Mouse (Mus musculus) liver (tissue): ENCODE measurements around the gene Sgcd.
"Not testable (repeated sequence)": the region's sequence is repeated elsewhere in the genome, so short reads cannot be mapped to it uniquely, and the experiment has no call there.

ENCODE experiments used
- DNase-seq: peaks from one replicate; pipeline ENCODE4 v3.0.0-alpha.2; 2020; ENCODE audit warnings: mixed read lengths

The Sgcd gene

DNA sequence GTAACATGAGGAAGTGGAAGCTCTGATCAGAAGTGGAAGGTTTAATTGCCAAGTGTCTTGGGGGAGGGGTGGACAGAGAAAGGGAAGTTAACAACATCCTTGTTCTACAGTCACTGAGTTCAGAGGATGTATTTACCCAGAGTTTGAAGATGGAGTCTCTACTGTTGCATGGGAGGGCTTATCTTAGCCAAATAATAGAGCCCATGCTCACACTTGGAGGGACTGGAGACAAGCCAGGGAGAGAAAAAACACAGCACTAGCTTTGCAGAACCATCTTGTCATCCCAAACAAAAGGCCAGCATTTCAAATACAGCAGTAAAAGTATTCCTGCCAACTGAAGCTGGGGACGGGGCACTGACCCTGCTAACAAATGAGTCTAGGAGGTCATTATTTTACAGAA lies 212.8 kb downstream of the Sgcd start:
- no peak for DNase-seq

DNA sequence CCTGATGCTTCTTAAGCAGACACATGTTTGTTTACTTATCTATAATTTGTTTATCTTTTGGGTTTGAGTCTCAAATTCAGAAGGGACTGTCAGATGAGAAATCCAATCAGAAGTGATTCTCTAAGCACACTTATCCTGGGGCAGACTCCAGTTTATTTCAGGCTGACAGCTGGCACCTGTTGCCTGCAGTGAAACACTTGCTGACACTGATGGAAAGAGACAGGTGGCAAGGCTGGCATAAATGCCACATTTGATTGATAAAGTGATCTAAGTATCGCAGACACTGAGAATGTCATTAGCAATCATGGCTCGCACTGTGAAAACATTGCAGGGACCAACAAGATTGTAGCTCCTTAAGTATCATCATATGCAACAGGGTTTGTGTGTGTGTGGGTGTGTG lies 222.9 kb downstream of the Sgcd start:
- no peak for DNase-seq

DNA sequence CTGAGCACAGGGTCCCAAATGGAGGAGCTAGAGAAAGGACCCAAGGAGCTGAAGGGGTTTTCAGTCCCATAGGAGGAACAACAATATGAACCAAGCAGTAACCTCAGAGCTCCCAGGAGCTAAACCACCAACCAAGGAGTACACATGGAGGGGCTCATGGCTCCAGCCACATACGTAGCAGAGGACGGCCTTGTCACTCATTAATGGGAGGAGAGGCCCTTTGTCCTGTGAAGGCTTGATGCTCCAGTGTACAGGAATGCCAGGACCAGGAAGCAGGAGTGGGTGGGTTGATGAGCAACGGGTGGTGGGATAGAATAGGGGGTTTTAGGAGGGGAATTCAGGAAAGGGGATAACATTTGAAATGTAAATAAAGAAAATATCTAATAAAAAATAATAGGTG lies 225.2 kb downstream of the Sgcd start:
- not testable (repeated sequence) for DNase-seq

DNA sequence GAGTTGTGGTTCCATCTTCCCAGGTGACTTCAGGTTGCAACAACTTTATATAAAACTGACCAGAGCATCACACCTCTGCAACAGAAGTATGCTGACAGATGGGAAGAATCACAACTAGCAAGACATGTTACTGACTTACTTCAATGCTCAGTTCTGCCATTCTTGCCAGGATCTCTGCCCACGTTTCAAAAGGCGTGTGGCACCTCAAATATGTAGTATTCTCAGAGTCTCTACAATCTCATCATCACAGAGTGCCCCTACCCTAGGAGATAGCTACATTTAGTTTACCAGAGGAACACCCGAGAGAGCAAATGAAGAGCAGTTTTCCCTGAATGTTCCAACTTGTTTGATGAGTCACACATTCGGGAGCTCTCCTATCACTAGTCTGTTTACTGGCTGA lies 229.8 kb downstream of the Sgcd start:
- no peak for DNase-seq

DNA sequence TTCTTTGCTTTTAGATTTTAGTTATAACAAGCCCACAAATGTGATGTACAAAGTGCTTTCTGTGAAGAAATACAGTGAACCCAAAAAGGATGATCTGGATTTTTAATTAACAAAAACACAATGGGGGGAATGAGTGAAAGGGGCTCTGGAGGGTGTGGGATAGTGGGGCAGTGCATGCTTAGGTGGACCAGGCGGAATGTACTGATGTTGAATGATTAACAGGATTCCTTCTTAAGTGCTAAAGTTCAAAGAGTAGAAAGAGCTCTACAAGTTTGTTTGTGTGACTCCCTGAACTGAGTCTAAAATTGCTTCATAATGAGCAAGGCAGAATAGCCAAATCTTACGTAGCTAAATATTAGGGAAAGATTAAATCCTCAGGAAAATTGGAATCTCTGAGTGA lies 246.0 kb downstream of the Sgcd start:
- no peak for DNase-seq

DNA sequence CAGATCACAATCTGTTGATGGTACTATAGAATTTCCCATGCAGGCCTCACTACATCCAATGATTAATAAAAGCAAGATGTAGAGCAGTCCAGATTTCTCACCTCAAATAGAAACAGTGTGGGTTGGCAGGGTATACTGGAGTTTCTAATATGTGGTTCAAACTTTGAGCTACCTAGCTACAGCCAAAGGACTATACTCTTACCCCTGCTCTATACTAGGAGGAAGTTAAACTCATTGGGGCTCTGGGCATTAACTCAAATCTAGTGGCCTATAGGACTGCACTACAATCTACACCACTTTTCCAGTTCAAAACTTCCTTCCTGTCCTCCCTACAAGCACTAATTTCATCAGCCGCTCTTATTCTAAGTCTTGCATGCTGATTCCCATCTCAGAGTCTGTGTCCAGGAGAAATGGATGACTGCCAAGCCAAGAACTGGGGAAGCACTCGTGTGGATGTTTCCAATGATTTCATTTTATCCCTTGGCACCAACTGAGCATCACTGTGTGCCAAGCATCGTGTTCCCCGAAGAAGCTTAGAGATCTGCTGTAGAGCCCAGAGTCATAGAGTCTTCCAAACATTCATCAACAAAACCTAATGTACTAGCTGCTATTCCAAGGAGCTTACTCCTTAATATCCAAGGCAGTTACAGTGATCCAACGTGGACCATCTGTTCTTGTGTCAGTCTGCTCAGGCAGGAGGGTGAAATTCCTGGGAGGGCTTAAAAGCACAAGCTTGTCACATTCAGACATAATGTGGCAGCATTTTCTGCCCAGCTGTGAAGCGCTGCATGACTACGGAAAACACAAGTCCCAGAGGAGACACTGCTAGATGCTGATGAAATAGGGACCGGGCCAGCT lies 283.6 kb downstream of the Sgcd start:
- no peak for DNase-seq

DNA sequence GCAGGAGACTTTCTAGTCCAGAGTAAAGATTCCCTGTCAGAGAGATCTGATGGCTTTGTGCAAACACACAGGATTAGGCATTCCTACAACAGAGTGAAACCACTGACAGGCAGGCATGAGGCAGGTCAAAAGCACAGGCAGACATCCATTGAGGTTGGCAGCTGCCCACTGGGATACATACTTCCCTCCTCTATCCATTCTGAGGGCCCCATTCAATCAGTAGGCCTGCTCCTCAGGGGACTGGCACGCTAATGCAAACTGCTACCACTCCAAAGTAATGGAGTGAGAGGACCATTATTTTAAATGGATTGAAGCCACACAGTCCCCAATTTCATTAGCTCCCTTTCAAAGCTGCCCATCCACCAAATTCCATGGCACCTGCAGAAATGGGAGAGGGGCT lies 293.2 kb downstream of the Sgcd start:
- DNase-seq, result no peak

DNA sequence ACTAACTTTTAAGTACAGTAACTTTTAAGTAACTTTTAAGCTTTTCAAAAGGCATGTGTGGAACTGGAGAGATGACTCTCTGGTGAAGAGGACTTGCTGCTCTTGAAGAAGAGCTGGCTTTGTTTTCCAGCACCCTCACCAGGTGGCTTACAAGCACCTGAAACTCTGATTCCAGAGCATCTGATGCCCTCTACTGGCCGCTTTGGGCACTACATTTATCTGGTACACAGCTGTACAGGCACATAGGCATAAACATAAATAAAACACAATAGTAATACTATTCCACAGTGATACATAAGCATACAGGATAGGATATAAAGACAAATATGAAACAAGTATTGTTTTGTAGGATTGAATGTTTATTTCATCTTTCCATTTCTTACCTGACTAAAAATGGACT lies 330.6 kb downstream of the Sgcd start:
- peak; percentile 59 for DNase-seq

DNA sequence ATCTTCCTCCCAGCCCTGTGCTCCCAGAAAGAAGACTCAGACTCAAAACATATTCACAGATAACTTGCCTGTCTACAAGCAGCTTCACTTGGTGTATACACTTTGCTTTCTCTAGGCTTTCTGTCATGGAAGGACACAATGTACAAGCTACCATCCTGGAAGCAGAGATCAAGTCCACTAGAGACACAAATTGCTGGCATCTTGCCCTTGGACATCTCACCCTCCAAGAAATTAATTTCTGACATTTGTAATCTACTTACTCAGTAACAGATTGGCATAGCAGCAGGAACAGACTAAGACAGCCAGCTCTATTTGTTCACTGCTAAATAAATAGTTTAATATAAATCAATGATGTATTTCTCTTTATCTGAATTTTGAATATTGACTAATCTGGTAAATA lies 342.9 kb downstream of the Sgcd start:
- no peak for DNase-seq

DNA sequence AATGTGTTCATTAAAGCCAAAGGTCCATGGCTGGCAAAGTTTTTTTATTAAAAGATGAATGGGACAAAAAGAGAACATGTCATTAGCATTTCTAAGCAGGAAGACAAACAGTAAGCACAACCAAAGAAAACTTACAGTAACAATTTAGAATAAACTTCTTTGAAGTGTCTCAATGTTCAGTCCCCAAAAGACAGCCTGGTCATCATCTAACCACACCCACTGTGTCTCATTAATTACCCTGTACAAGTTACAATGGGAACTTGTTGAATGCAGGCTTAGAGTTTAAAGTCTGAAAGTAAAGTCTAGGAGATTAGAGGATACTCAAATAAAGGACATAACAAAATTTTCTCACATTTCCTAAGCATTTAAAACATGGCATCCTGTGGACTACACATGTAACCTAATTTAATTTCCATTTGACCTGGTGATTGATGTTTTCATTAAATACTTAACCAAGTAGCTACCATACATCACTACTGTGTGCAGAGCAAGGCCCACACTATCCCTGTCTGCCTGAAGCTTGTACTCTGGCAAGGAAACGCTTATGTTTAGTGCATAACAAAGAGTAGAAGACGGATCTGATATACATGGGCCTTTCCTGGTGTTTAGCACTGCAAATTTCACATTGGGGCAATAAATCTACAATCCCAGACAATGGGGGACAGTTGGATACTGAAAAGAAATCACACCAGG lies 347.1 kb downstream of the Sgcd start:
- no peak for DNase-seq

DNA sequence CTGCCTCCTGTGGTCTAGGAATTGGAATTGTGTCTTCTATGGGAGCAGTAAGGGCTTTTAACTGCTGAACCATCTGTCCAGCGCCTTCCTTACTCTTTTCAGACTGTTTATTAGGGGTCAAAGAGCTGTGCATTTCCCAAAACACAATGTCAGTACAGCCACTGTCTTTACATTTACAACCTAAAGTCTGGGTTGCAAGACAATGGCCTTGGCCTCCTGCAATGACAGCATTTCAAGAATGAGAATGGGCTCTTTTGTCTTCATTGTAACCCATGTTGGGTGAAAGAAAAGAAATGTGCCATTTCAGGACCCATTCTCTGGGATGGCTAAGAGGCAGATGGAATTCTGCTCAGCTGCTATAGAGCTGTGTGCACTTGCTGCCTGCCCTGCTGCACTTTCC lies 348.2 kb downstream of the Sgcd start:
- no peak for DNase-seq

DNA sequence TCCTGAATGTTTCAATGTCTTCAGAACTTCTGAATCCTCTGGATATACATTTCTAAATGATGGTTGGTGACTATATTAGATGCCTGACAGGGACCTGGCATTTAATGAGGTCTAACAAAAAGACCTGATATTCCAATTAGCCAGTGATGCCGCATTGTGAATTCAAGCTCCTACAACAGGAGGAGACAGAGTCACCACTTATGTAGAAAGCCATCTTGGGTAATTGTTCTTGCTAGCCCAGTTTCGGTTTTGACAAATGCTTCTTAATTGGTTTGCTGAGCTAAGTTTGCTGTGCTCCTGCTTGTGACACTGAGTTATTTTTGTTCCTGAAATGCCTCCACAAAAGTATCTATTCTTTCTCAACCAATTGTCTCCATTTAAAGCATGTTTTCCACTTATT lies 358.6 kb downstream of the Sgcd start:
- DNase-seq, result no peak

DNA sequence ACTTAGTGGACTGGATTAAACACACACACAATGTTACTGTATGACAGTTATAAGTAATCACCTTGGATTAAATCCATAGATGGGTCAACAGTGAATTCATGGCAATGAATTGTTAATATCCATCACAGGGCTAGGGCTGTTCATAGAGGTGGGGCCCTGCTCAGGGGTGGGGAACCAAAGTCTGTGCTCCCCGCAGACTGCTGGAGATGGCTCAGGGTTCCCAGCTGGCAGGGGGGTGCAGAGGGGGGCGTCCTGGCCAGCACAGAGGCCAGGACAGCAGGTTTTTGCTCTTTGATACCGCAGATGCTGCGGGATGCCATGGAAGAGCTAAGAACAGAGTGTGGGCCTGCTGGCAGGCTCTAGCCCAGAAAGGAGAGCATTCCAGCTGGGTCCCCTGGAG lies 378.9 kb downstream of the Sgcd start:
- DNase-seq, result no peak

DNA sequence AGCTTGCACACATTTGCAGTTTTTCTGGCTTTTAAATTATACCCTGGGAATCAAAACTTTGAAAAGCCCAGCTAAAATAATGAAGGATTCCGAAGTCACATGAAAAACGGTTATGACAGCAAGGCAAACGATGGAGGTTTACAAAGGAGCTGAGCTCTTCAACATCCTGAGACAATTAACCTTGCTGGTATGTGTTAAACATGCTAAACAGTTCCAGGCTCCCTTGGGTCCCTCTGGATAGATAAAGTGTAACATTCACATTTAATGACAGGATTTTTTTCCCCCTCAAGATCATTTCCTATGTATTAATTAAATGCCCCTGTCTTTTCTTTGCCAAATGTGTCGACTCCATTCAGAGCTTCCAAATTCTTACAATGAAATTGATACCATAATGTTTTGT lies 414.1 kb downstream of the Sgcd start:
- DNase-seq, result no peak

DNA sequence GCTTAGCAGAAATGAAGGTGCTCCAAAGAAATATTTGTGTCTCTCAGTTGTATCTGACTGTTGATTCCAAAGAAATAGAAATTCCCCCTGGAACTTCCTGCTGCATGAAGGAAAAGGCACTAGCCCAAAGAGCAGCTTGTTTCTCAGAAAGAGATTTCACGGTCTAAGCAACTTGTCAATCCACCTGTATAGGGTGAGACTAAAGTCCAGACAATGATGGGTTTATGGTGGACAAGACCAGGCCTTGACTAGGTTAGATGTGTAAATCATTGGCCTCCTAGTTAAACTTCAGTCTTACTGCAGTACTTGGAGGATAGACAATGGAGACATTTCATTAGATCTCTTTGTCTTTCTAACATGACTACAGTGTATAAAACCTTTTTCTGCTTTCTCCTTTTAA lies 420.3 kb downstream of the Sgcd start:
- no peak for DNase-seq

DNA sequence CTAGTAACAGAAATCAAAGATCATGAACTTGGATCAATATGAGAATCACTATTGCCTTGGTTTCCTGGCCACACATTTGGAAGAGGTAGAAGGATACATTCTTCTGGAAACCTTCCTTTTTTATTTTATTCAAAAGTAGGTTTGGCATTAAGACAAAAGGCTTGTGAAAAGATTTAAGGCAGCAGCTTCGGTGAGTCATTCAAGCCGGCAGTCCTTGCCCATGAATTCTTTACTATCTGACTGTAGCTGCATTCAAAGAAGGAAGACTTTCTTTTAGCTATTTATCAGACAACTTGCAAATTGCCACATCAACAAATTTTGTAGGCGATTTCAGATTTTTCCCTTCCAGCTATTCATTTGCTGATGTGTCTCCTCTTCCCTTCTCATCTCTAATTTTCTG lies 422.6 kb downstream of the Sgcd start:
- DNase-seq, result no peak

DNA sequence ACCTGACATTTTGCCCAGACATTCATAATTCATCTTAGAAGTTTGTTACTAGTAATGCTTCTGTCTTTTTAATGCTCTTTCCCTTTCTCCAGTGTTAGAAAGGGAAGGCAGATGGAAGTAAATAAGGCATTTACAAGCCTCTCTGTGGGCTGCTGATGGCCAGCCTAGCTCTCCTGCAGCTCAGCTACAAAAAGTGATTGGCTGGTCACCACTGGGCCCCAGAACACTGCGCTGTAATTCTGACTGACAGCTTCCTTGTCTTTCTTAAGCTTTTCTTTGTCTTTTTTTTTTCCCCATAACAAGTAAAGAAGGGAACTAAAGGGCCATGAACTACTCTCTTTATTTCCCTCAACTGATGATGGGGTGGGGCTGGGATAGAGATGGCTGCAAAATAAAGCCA lies 463.9 kb downstream of the Sgcd start:
- no peak for DNase-seq

DNA sequence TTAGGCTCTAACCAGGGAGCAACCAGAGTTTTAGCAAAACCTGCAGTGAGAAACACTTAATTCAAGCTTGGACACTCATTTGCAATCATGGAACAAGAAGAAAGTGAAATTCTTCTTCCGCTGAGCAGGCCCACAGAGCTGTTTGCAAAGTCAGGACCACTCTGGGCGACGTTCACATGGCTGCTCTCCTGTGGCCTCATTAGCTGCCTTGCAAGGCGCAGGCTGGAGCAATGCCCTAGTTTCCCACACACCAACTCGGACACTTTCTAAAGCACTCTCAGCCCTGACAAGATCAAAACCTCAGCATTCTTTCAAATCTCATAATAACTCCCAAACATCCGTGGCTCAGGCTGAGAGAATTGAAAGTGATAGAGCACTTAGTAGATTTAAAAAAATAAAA lies 480.7 kb downstream of the Sgcd start:
- DNase-seq, result no peak

DNA sequence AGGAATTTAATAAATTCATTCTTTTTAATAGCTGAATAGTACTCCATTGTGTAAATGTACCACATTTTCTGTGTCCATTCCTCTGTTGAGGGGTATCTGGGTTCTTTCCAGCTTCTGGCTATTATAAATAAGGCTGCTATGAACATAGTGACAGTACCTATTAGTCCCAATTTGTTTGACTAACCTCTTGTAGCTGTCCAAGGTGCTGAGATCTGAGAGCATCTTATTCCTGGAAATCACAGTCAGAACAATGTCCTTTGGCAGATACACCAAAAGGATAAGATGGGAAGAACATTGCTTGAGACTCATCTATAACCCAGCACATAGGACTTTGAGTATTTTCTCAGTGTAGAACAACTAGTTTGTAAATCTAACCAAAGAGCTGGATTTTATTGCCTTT lies 485.5 kb downstream of the Sgcd start:
- DNase-seq, result not testable (repeated sequence)

DNA sequence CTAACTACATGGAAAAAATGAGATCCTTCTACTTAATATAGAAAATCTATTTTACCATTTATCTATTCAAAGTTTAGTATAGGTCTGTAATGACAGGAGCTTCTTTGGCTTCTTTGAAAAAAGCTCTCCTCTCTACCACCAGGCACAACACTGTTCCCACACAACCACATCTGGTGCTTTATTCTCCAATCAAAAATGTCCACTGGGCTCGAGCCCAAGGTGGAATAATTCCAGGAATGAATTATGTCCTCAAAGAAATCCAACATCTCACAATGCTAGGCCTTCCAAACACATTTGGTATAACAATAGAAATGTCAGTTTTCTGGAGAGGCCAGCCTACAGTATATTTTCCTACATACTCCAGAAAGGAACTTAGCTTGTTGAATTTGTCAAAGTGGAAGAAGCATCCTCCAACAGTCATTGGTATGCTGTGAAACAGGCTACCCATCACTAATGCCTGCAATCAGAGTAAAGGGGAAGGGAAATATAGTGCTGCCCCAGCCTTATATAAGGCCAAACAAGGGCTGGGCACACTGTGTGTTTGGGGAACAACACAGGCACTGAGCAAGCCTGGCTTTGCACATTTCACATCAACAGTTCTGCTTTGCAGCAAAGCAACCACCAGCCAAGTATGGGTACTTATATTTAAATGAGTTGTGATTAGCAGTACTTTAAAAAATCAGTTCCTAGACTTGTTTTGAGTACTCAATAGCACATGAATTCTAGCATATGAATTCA lies 515.1 kb downstream of the Sgcd start:
- no peak for DNase-seq

DNA sequence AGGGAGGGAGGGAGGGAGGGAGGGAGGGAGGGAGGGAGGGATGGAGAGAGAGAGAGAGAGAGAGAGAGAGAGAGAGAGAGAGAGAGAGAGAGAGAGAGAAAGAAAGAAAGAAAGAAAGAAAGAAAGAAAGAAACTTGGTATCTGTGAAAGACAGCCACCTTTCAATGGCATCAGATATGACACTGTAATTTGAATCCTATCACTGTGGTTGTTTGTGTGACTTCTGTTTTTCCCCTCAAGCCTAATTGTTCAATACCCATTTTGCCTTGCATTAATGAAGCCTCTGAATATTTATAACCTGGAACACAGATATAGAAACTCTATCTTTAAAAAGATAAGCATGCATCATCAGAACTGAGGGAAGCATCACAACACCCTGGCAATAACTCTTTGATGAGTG lies 528.1 kb downstream of the Sgcd start:
- not testable (repeated sequence) for DNase-seq

DNA sequence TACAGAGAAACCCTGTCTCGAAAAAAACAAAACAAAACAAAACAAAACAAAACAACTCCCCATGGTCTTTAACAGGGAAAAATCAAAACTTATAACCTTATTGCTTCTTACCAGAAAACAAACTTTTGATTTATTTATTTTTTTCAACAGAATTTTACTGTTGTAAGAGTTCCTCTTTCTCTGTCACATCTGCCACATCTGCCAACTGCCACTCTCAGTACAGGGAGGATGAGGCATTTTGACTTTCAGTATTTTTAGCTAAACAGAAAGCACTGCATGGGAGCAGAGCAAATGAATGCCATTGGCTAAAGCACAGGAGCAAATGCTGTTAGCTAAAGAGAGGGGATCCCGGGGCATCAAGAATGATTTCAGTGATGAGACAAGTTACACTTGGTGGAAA lies 528.6 kb downstream of the Sgcd start:
- no peak for DNase-seq

DNA sequence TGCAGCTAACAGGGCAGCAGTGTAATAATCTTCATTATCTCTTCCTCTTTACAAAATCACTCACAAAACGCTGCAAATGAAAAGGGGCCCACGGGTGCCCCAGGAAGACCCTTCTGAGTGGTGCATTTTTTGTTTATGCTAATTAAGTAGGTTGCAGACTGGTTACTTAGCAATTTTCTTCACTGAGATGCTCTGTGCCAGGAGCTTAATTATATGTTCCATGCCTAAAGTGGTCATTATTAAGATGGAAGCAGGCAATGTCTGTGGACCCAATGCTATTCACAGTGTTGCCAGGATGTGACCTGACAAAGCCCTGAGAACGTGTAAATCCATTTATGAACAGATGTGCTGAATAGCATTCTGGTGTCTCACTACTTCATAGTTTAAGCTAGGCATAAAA lies 529.6 kb downstream of the Sgcd start:
- no peak for DNase-seq

DNA sequence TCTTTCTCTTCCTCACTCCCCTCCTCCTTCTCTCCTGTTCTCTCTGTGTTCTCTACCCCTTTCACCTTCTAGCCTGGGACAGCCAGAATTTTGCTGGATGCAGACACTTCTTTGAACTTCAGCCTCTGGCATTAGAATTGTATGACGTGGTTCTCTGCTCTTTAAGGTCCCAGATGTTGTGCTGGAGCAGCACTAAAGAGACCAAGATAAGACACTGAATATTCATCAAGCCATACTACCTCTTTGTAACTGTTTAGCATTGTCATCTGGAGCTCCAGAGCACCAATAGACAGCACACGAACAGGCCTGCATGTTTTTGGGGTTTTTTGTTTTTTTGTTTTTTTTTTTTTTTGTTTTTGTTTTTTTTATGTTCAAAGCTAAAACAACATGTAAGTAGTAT lies 541.0 kb downstream of the Sgcd start:
- DNase-seq, result no peak
